Mouse (Mus musculus): ENCODE data around the gene Gpn2. TPM values are rescaled to one million over a fixed set of nuclear protein-coding genes. Genes with fewer than 3 reads are reported as not detected.
A peak's percentile ranks its signal among the peaks of the same experiment; 100 is the strongest.

Gpn2 gene
- polyA plus RNA-seq, 1 experiment from 2014 or later, result 12.7 TPM

- Histone ChIP-seq H3K9ac (ENCODE audit: low read length) (no peak overlapping the region), H3K4me1 (ENCODE audit: control insufficient read depth, insufficient read depth, low read length) (no peaks in the 10 kb centered on the region), H3K27ac (ENCODE audit: low read length) (no peak overlapping the region), H3K4me2 (ENCODE audit: low read depth, low read length) (no peak overlapping the region), H3K27me3 (ENCODE audit: control insufficient read depth, insufficient read depth, low read length) (no peaks in the 10 kb centered on the region), H3K4me3 (ENCODE audit: low read length) (no peak overlapping the region), H3K9me3 (replicated peaks; ENCODE audit: control insufficient read depth, low read length) (peaks cover 4% of the 10 kb centered on the region), H3K36me3 (ENCODE audit: control insufficient read depth, insufficient read depth) (peaks cover 21% of the 10 kb centered on the region)
- WGBS, result 95% methylated on average over 7 of the region's 7 CpGs
- ATAC-seq (replicated peaks; ENCODE audit: extremely low read depth, insufficient read depth, low FRiP score), result no peak
Measured at GRCm38 (mm10) chr4:133612416-133612815, 28.3 kb downstream of the Gpn2 start.

GRCm38 (mm10) chr4:133613026-133613425, 28.9 kb downstream of the Gpn2 start:
- Histone ChIP-seq H3K36me3 (ENCODE audit: control insufficient read depth, insufficient read depth) (peaks cover 21% of the 10 kb centered on the region), H3K4me1 (ENCODE audit: control insufficient read depth, insufficient read depth, low read length) (no peaks in the 10 kb centered on the region), H3K4me3 (ENCODE audit: low read length) (no peak overlapping the region), H3K27ac (ENCODE audit: low read length) (no peak overlapping the region), H3K9ac (ENCODE audit: low read length) (no peak overlapping the region), H3K4me2 (ENCODE audit: low read depth, low read length) (no peak overlapping the region), H3K27me3 (ENCODE audit: control insufficient read depth, insufficient read depth, low read length) (no peaks in the 10 kb centered on the region), H3K9me3 (replicated peaks; ENCODE audit: control insufficient read depth, low read length) (peaks cover 4% of the 10 kb centered on the region)
- 95% methylated on average over 8 of the region's 8 CpGs for WGBS
- no peak for ATAC-seq (replicated peaks; ENCODE audit: extremely low read depth, insufficient read depth, low FRiP score)

- H3K9ac ChIP-seq (ENCODE audit: low read length), result no peak overlapping the region
- H3K27ac ChIP-seq (ENCODE audit: low read length), result no peak overlapping the region
- no peak overlapping the region for H3K4me3 ChIP-seq (ENCODE audit: low read length)
- no peak for ATAC-seq (replicated peaks; ENCODE audit: extremely low read depth, insufficient read depth, low FRiP score)
- H3K9me3 ChIP-seq (replicated peaks; ENCODE audit: control insufficient read depth, low read length), result peaks cover 4% of the 10 kb centered on the region
- WGBS, result 89% methylated on average over 4 of the region's 4 CpGs
- no peak overlapping the region for H3K4me2 ChIP-seq (ENCODE audit: low read depth, low read length)
- H3K27me3 ChIP-seq (ENCODE audit: control insufficient read depth, insufficient read depth, low read length), result no peaks in the 10 kb centered on the region
- H3K4me1 ChIP-seq (ENCODE audit: control insufficient read depth, insufficient read depth, low read length), result no peaks in the 10 kb centered on the region
- H3K36me3 ChIP-seq (ENCODE audit: control insufficient read depth, insufficient read depth), result peaks cover 17% of the 10 kb centered on the region
Measured at GRCm38 (mm10) chr4:133613867-133614266, 29.7 kb downstream of the Gpn2 start.

GRCm38 (mm10) chr4:133614274-133614761, 30.2 kb downstream of the Gpn2 start:
- Histone ChIP-seq H3K36me3 (ENCODE audit: control insufficient read depth, insufficient read depth) (peaks cover 17% of the 10 kb centered on the region), H3K9me3 (replicated peaks; ENCODE audit: control insufficient read depth, low read length) (peaks cover 4% of the 10 kb centered on the region), H3K4me2 (ENCODE audit: low read depth, low read length) (no peak overlapping the region), H3K27me3 (ENCODE audit: control insufficient read depth, insufficient read depth, low read length) (no peaks in the 10 kb centered on the region), H3K27ac (ENCODE audit: low read length) (no peak overlapping the region), H3K4me1 (ENCODE audit: control insufficient read depth, insufficient read depth, low read length) (no peaks in the 10 kb centered on the region), H3K4me3 (ENCODE audit: low read length) (no peak overlapping the region), H3K9ac (ENCODE audit: low read length) (no peak overlapping the region)
- WGBS, result 81% methylated on average over 8 of the region's 8 CpGs
- no peak; the same call in 1 of the 2 replicates for ATAC-seq (replicated peaks; ENCODE audit: extremely low read depth, insufficient read depth, low FRiP score)

GRCm38 (mm10) chr4:133615416-133615815, 31.3 kb downstream of the Gpn2 start:
- Histone ChIP-seq H3K4me3 (ENCODE audit: low read length) (no peak overlapping the region), H3K4me1 (ENCODE audit: control insufficient read depth, insufficient read depth, low read length) (peaks cover 8% of the 10 kb centered on the region), H3K9ac (ENCODE audit: low read length) (no peak overlapping the region), H3K4me2 (ENCODE audit: low read depth, low read length) (no peak overlapping the region), H3K27me3 (ENCODE audit: control insufficient read depth, insufficient read depth, low read length) (no peaks in the 10 kb centered on the region), H3K36me3 (ENCODE audit: control insufficient read depth, insufficient read depth) (peaks cover 17% of the 10 kb centered on the region), H3K9me3 (replicated peaks; ENCODE audit: control insufficient read depth, low read length) (peaks cover 4% of the 10 kb centered on the region), H3K27ac (ENCODE audit: low read length) (no peak overlapping the region)
- ATAC-seq (replicated peaks; ENCODE audit: extremely low read depth, insufficient read depth, low FRiP score), result no peak
- WGBS, result 69% methylated on average over 10 of the region's 10 CpGs

GRCm38 (mm10) chr4:133617936-133618335, 33.8 kb downstream of the Gpn2 start:
- Histone ChIP-seq H3K9me3 (replicated peaks; ENCODE audit: control insufficient read depth, low read length) (no peaks in the 10 kb centered on the region), H3K27me3 (ENCODE audit: control insufficient read depth, insufficient read depth, low read length) (no peaks in the 10 kb centered on the region), H3K27ac (ENCODE audit: low read length) (no peak overlapping the region), H3K36me3 (ENCODE audit: control insufficient read depth, insufficient read depth) (0 out of 2 replicates have a peak, but pooled peaks cover 5% of the 10 kb centered on the region), H3K9ac (ENCODE audit: low read length) (no peak overlapping the region), H3K4me1 (ENCODE audit: control insufficient read depth, insufficient read depth, low read length) (peaks cover 16% of the 10 kb centered on the region), H3K4me2 (ENCODE audit: low read depth, low read length) (no peak overlapping the region), H3K4me3 (ENCODE audit: low read length) (no peak overlapping the region)
- ATAC-seq (replicated peaks; ENCODE audit: extremely low read depth, insufficient read depth, low FRiP score), result no peak
- 77% methylated on average over 11 of the region's 11 CpGs for WGBS

GRCm38 (mm10) chr4:133619473-133620136, 35.4 kb downstream of the Gpn2 start:
- no peaks in the 10 kb centered on the region for H3K9me3 ChIP-seq (replicated peaks; ENCODE audit: control insufficient read depth, low read length)
- WGBS, result 38% methylated on average over 4 of the region's 4 CpGs
- peaks cover 16% of the 10 kb centered on the region for H3K4me1 ChIP-seq (ENCODE audit: control insufficient read depth, insufficient read depth, low read length)
- H3K27ac ChIP-seq (ENCODE audit: low read length), result no peak overlapping the region
- H3K36me3 ChIP-seq (ENCODE audit: control insufficient read depth, insufficient read depth), result peaks cover under 1% of the 10 kb centered on the region; the same call in 1 of the 2 replicates
- H3K27me3 ChIP-seq (ENCODE audit: control insufficient read depth, insufficient read depth, low read length), result no peaks in the 10 kb centered on the region
- H3K4me2 ChIP-seq (ENCODE audit: low read depth, low read length), result no peak overlapping the region
- H3K4me3 ChIP-seq (ENCODE audit: low read length), result no peak overlapping the region
- no peak overlapping the region for H3K9ac ChIP-seq (ENCODE audit: low read length)
- ATAC-seq (replicated peaks; ENCODE audit: extremely low read depth, insufficient read depth, low FRiP score), result no peak

- no peak for ATAC-seq (replicated peaks; ENCODE audit: extremely low read depth, insufficient read depth, low FRiP score)
- Histone ChIP-seq H3K27ac (ENCODE audit: low read length) (0 out of 2 replicates have a peak overlapping the region, but pooled peaks have one; percentile 7), H3K4me1 (ENCODE audit: control insufficient read depth, insufficient read depth, low read length) (peaks cover 16% of the 10 kb centered on the region), H3K9me3 (replicated peaks; ENCODE audit: control insufficient read depth, low read length) (no peaks in the 10 kb centered on the region), H3K9ac (ENCODE audit: low read length) (no peak overlapping the region), H3K27me3 (ENCODE audit: control insufficient read depth, insufficient read depth, low read length) (no peaks in the 10 kb centered on the region), H3K36me3 (ENCODE audit: control insufficient read depth, insufficient read depth) (peaks cover 3% of the 10 kb centered on the region; the same call in 1 of the 2 replicates), H3K4me2 (ENCODE audit: low read depth, low read length) (no peak overlapping the region), H3K4me3 (ENCODE audit: low read length) (no peak overlapping the region)
- 76% methylated on average over 8 of the region's 8 CpGs for WGBS
Measured at GRCm38 (mm10) chr4:133620668-133621067, 36.5 kb downstream of the Gpn2 start.

GRCm38 (mm10) chr4:133622161-133622695, 38.1 kb downstream of the Gpn2 start:
- no peak overlapping the region for H3K27ac ChIP-seq (ENCODE audit: low read length)
- peaks cover 3% of the 10 kb centered on the region; the same call in 1 of the 2 replicates for H3K36me3 ChIP-seq (ENCODE audit: control insufficient read depth, insufficient read depth)
- no peak for ATAC-seq (replicated peaks; ENCODE audit: extremely low read depth, insufficient read depth, low FRiP score)
- no peak overlapping the region for H3K9ac ChIP-seq (ENCODE audit: low read length)
- peaks cover 18% of the 10 kb centered on the region for H3K4me1 ChIP-seq (ENCODE audit: control insufficient read depth, insufficient read depth, low read length)
- 67% methylated on average over 11 of the region's 11 CpGs for WGBS
- no peak overlapping the region for H3K4me2 ChIP-seq (ENCODE audit: low read depth, low read length)
- no peaks in the 10 kb centered on the region for H3K27me3 ChIP-seq (ENCODE audit: control insufficient read depth, insufficient read depth, low read length)
- no peaks in the 10 kb centered on the region for H3K9me3 ChIP-seq (replicated peaks; ENCODE audit: control insufficient read depth, low read length)
- H3K4me3 ChIP-seq (ENCODE audit: low read length), result no peak overlapping the region

Data from heart, embryonic 16.5 days (tissue).